Comparison of ENCODE assay signal across 14 mouse cellular contexts in the genomic region with DNA sequence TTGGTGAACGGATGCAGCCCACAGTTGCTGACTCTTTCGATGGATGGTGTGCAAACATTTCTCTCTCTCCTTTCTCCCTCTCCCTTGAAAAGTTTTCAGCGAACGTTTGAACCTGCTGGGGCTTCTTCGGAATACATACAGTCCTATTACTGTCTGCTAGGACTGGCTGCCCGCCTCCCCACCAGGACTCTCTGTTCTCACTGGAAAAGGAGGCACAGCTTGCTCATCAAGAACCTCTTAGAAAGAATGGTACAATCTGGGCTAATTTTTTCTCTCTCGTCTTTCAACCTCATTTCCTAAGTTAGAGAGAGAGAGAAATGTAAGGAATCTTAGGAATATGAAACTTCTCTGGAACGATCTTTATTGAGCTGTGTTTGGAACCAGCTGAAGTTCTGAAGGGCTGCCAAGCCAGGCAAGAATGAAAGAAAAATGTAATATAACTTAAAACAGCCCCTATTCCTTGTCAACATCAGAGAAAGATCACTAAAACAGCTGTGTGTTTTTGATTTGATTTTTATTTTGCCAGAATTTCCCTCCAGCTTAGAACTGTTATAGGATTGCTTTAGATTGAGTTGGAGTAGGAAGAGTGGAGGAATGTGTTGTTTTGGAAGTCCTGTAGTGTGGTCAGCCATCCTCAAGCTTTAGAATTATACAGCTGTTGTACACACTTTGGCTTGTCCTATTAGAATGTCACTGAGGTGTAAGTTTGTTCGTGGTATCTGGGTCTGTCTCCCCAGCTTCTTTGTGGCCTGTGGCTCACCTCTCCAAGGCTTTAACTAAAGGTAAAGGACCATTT. TPM values are rescaled to one million over a fixed set of nuclear protein-coding genes. Genes with fewer than 3 reads are reported as not detected.
DNase-seq lines count a peak whose midpoint lies in the region; ATAC-seq and TF ChIP-seq lines count a peak whose summit lies in the region.
"Had no signal": no experiment of that assay in that cellular context is flagged by ENCODE, and none has a peak within 500 bp of the region (broad histone marks: within the 10 kb centered on the region; RNA-seq: fewer than 3 reads in every experiment).

No protein-coding gene starts in this region.

- peaks cover 14% of the 10 kb centered on the region for H3K4me1 ChIP-seq in heart, embryonic 10.5 days
- no peaks in the 10 kb centered on the region for H3K4me1 ChIP-seq in testis, adult 2 months (ENCODE audit: control insufficient read depth, insufficient read depth, low read length)
- no peaks in the 10 kb centered on the region for H3K4me1 ChIP-seq in forebrain, embryonic 13.5 days

- H3K4me3 ChIP-seq in heart, embryonic 10.5 days: no peak overlapping the region
- no peak overlapping the region for H3K4me3 ChIP-seq in testis, adult 2 months (ENCODE audit: control insufficient read depth, low read depth, low read length)
- H3K4me3 ChIP-seq in forebrain, embryonic 13.5 days: no peak overlapping the region

- H3K27me3 ChIP-seq in heart, embryonic 10.5 days (ENCODE audit: insufficient read depth, poor library complexity, severe bottlenecking): no peaks in the 10 kb centered on the region
- no peaks in the 10 kb centered on the region for H3K27me3 ChIP-seq in testis, adult 2 months (ENCODE audit: control insufficient read depth, insufficient read depth, low read length)
- no peaks in the 10 kb centered on the region for H3K27me3 ChIP-seq in forebrain, embryonic 13.5 days

- 73% methylated on average over 9 of the region's 9 CpGs for WGBS in heart, embryonic 10.5 days
- 86% methylated on average over 9 of the region's 9 CpGs for WGBS in forebrain, embryonic 13.5 days

- TF ChIP-seq POLR2A in testis, adult 2 months (IDR thresholded peaks at IDR 0.05; ENCODE audit: control insufficient read depth, low read depth, low read length): no peak

- intact Hi-C loops in heart, postnatal 14 days (cut with DNase I): no loop called here

- peak overlapping the region; percentile 36; the same call in 1 of the 2 replicates for H3K27ac ChIP-seq in heart, embryonic 10.5 days
- peak overlapping the region; percentile 58 for H3K27ac ChIP-seq in testis, adult 2 months (ENCODE audit: control insufficient read depth, insufficient read depth, low read depth, low read length)
- no peak overlapping the region for H3K27ac ChIP-seq in forebrain, embryonic 13.5 days
- H3K27ac ChIP-seq: liver, embryonic 14.5 days had no signal

- H3K4me2 ChIP-seq in forebrain, embryonic 13.5 days: no peak overlapping the region

- H3K36me3 ChIP-seq in heart, embryonic 10.5 days: no peaks in the 10 kb centered on the region
- no peaks in the 10 kb centered on the region for H3K36me3 ChIP-seq in testis, adult 2 months (ENCODE audit: control insufficient read depth, insufficient read depth, low read length)
- H3K36me3 ChIP-seq in forebrain, embryonic 13.5 days (ENCODE audit: poor library complexity, severe bottlenecking): no peaks in the 10 kb centered on the region

- H3K9me3 ChIP-seq in heart, embryonic 10.5 days: no peaks in the 10 kb centered on the region
- H3K9me3 ChIP-seq in forebrain, embryonic 13.5 days (replicated peaks): 0 out of 2 replicates have a peak, but pooled peaks cover 3% of the 10 kb centered on the region

- DNase-seq in heart, embryonic 10.5 days (ENCODE audit: low spot score): no peak
- no peak for DNase-seq in heart, postnatal 14 days
- peak; percentile 15 for DNase-seq in layer of hippocampus, adult 11-12 months (ENCODE audit: low spot score)
- no peak for DNase-seq in layer of hippocampus, postnatal 10 days (ENCODE audit: low spot score in 2 of 2)
- DNase-seq in testis, postnatal 14 days (ENCODE audit: low spot score): no peak
- no peak for DNase-seq in c-Kit-positive CD71-positive TER-119-positive erythroid progenitor cells, embryonic 14.5 days (ENCODE audit: low spot score)
- DNase-seq: cerebellum, adult 9-11 months; gastrocnemius, postnatal 36 days; right cerebral cortex, postnatal 25 days had no signal

- ATAC-seq in forebrain, embryonic 13.5 days: no peak
- ATAC-seq: forebrain, embryonic 16.5 days; inflammation-experienced regulatory T-cells, adult 6 months had no signal

- H3K9ac ChIP-seq in forebrain, embryonic 13.5 days: no peak overlapping the region
- H3K9ac ChIP-seq: liver, embryonic 14.5 days had no signal

- TF ChIP-seq CTCF in testis, adult 2 months (IDR thresholded peaks at IDR 0.05; ENCODE audit: control insufficient read depth, insufficient read depth, insufficient replicate concordance, low read depth, low read length): no peak

RNA-seq across cellular contexts. Expression of a gene that starts 27.0 kb away (rescaled TPM):
- 13.5 and 17.6 TPM in 2 replicates for polyA plus RNA-seq in heart, embryonic 10.5 days (2016; fragmentation: Nextera tagmentation; extraction: Ambion mirVana)
- 10 to 100 TPM; 30.0 to 34.6 TPM for total RNA-seq in heart, postnatal 14 days (2021)
- total RNA-seq in layer of hippocampus, postnatal 10 days (2021): 10 to 100 TPM; 72.8 to 78.3 TPM
- 12.9 and 14.4 TPM in 2 replicates for polyA plus RNA-seq in testis, adult 2 months (2012; rRNA removed)
- polyA plus RNA-seq in forebrain, embryonic 13.5 days (2015; fragmentation: Nextera tagmentation; extraction: Ambion mirVana): 21.3 and 21.5 TPM in 2 replicates
